Mouse (Mus musculus) lung, postnatal 0 days (tissue): ENCODE results near the gene Adh1. TPM values are rescaled to one million over a fixed set of nuclear protein-coding genes. Genes with fewer than 3 reads are reported as not detected.

Experiments used
- ATAC-seq: fragments of 200-750 bp; cut with Nextera tagmentation; 2 replicates; pipeline ENCODE4 v1.8.0; 2017; ENCODE audit warnings: moderate library complexity
- DNase-seq: peaks from one replicate; pipeline ENCODE4 v3.0.0-alpha.2; 2016; ENCODE audit warnings: low spot score
- H3K27ac ChIP-seq: fragments of 300-500 bp; sonication (generic); 2 replicates; pipeline ENCODE4 v1.5.1; 2014; ENCODE audit warnings: antibody characterized with exemption, mild to moderate bottlenecking, low read length, mixed read lengths
- H3K27me3 ChIP-seq: fragments of 300-500 bp; sonication (generic); replicated peaks from 2 replicates; pipeline ENCODE4 v1.6.1; 2014; ENCODE audit warnings: low read length, mixed read lengths; ENCODE audit not compliant: insufficient read depth
- H3K36me3 ChIP-seq: fragments of 300-500 bp; sonication (generic); 2 replicates; pipeline ENCODE4 v1.6.1; 2014; ENCODE audit warnings: low read length, mixed read lengths; ENCODE audit not compliant: insufficient read depth
- H3K4me1 ChIP-seq: fragments of 300-500 bp; sonication (generic); 2 replicates; pipeline ENCODE4 v1.6.1; 2014; ENCODE audit warnings: antibody characterized with exemption, low read depth, low read length, mixed read lengths; ENCODE audit not compliant: insufficient read depth
- H3K4me2 ChIP-seq: fragments of 300-500 bp; sonication (generic); replicated peaks from 2 replicates; pipeline ENCODE4 v1.6.1; 2014; ENCODE audit warnings: low read depth, mild to moderate bottlenecking, low read length, moderate library complexity, mixed read lengths
- H3K4me3 ChIP-seq: fragments of 300-500 bp; sonication (generic); 2 replicates; pipeline ENCODE4 v1.5.1; 2014; ENCODE audit warnings: low read depth, low read length
- H3K9ac ChIP-seq: fragments of 300-500 bp; sonication (generic); replicated peaks from 2 replicates; pipeline ENCODE4 v1.6.1; 2014; ENCODE audit warnings: low read depth, mild to moderate bottlenecking
- H3K9me3 ChIP-seq: fragments of 300-500 bp; sonication (generic); 2 replicates; pipeline ENCODE4 v1.6.1; 2016; ENCODE audit warnings: low read length, mixed read lengths
- CTCF ChIP-seq: IDR thresholded peaks from 2 replicates; pipeline ENCODE4 v1.5.1; 2016; ENCODE audit warnings: antibody characterized with exemption, mild to moderate bottlenecking
- EP300 ChIP-seq: IDR thresholded peaks from 2 replicates; pipeline ENCODE4 v1.6.1; 2016; ENCODE audit warnings: antibody characterized with exemption, mild to moderate bottlenecking, control low read depth
- WGBS: fragments of 180-500 bp; shearing (Covaris S2); extraction: QIAGEN DNeasy Blood & Tissue Kit; methylation state at CpG from one replicate; pipeline ENCODE4 v1.1.7; 2014; 5-methylcytosine and 5-hydroxymethylcytosine counted together
- polyA plus RNA-seq: library from polyadenylated mRNA; unstranded; fragments of >200 nt; fragmentation: Nextera tagmentation; extraction: Ambion mirVana; gene quantifications from 2 replicates; pipeline ENCODE4 v1.2.1, GENCODE M21; 2015

The Adh1 gene
- polyA plus RNA-seq, 1 experiment from 2014 or later = 801 TPM

DNA sequence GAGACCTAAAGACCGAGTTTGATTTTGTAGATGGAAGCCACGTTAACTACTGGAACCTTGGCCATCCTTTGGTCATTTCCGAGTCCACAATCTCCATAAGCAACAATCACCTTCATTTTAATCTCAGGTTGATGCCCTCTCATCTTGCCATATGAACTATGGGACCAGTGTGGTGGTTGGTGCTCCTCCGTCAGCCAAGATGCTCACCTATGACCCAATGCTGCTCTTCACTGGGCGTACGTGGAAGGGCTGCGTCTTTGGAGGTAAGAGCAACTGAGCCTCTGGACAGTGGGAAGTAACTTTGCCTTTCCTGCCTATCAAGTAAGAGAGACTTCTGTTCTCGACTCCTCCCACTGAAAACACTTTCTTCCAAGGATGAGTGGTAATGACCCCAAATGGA lies 33.0 kb upstream of the Adh1 start:
- no peak overlapping the region for H3K27ac ChIP-seq
- WGBS = 94% methylated on average over 8 of the region's 8 CpGs
- H3K27me3 ChIP-seq = no peaks in the 10 kb centered on the region
- no peak for DNase-seq
- H3K4me1 ChIP-seq = no peaks in the 10 kb centered on the region
- TF ChIP-seq EP300 (no peak), CTCF (no peak)
- no peak overlapping the region for H3K9ac ChIP-seq
- H3K36me3 ChIP-seq = no peaks in the 10 kb centered on the region
- no peak overlapping the region for H3K4me2 ChIP-seq
- no peak overlapping the region for H3K4me3 ChIP-seq
- H3K9me3 ChIP-seq = no peaks in the 10 kb centered on the region
- ATAC-seq = no peak

DNA sequence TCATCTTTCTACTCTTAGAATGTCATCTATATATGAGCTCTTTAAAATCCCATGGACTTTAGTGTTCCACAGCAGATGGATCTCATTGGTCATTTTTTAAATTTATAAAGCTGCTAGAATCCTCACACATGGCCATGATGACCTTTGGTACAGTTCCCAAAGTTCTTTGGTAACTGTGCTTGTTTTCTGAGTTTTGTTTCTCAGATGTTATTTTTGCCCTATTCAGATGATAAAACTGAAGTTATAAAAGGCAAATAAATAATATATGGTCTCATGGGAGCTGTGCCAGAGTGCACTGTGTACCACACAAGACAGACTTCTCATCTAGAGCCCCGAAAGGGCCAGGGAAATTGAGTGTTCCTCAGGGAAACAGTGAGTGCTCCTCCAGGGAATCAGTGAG lies 31.3 kb upstream of the Adh1 start:
- Histone ChIP-seq H3K4me2 (no peak overlapping the region), H3K4me1 (no peaks in the 10 kb centered on the region), H3K27me3 (no peaks in the 10 kb centered on the region), H3K9me3 (no peaks in the 10 kb centered on the region), H3K9ac (no peak overlapping the region), H3K27ac (no peak overlapping the region), H3K4me3 (no peak overlapping the region), H3K36me3 (no peaks in the 10 kb centered on the region)
- whole genome bisulfite sequencing = 76% methylated on average over 1 of the region's 1 CpGs
- TF ChIP-seq EP300 (no peak), CTCF (no peak)
- no peak for DNase-seq
- no peak for ATAC-seq

DNA sequence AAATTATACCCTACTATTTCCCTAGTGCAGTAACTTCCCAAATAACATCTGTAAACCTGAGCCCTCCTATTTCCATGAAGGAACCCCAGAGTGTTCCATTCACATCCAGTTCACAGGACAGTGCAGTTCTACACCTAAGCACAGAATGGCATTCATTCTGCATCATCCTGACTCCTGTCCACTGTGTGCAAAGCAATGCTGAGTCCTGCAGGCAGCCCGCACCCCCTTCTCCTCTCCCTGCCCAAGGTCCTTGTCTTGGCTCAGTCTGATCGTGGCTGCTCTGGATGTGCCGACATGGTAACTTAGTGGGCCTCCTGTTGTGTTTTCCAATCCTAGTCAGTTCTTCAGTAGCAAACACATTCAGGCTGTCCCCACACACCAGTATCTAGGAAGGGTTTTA lies 30.5 kb upstream of the Adh1 start:
- H3K9me3 ChIP-seq = no peaks in the 10 kb centered on the region
- no peak overlapping the region for H3K27ac ChIP-seq
- TF ChIP-seq CTCF = no peak
- no peaks in the 10 kb centered on the region for H3K27me3 ChIP-seq
- H3K36me3 ChIP-seq = no peaks in the 10 kb centered on the region
- no peaks in the 10 kb centered on the region for H3K4me1 ChIP-seq
- DNase-seq (no peak), ATAC-seq (no peak)
- WGBS = 83% methylated on average over 3 of the region's 3 CpGs
- no peak overlapping the region for H3K4me2 ChIP-seq
- H3K9ac ChIP-seq = no peak overlapping the region
- H3K4me3 ChIP-seq = no peak overlapping the region

DNA sequence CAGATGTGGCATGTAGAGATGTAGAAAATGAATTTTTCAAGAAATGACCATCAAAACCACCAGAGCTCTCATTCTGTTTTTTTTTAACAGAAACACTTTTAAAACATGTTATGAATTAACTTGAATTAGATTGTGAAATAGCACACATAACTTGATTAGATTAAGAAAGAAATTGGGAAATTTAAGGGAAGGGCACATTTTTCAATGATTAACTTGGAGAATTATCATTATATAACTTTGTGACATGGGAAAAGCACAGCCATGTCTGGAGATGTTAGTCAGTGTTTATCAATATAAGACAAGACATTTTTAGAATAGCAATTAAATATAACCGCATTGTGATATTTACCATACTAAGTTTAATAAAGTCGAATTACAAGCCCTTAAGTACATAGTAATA lies 29.3 kb upstream of the Adh1 start:
- Histone ChIP-seq H3K4me2 (no peak overlapping the region), H3K36me3 (no peaks in the 10 kb centered on the region), H3K9me3 (no peaks in the 10 kb centered on the region), H3K4me3 (no peak overlapping the region), H3K4me1 (no peaks in the 10 kb centered on the region), H3K27me3 (no peaks in the 10 kb centered on the region), H3K27ac (no peak overlapping the region), H3K9ac (no peak overlapping the region)
- 81% methylated on average over 2 of the region's 2 CpGs for WGBS
- TF ChIP-seq CTCF = no peak
- no peak for TF ChIP-seq EP300
- no peak for ATAC-seq
- no peak for DNase-seq

DNA sequence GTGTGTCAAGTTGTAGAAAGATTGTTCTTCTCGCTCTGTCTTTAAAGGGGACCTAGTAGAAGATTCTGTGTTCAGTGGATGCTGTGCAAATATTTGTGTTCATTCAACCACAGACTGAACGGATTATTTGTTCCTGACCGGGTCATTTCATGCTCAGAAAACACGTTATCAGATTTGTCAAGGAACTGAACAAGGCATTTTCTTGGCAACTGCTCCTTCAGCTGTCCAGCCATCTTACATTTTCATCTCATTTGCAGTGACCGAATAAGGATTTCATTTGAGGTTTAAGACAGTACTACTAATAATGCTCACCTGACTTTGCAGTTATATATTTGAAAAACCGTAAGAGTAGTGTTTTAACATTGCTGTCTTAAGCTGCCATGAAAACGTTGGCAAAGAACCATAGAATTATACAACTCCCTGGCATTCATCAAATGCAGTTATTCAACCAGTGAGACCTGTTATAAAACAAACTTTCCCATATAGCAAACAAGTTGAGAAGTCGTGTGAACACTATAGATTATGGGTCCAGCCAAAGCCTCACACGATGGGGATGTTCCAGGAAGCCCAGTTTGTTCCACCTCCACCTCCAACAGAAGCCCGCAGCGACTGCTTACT lies 24.1 kb upstream of the Adh1 start:
- no peak overlapping the region for H3K27ac ChIP-seq
- no peak for TF ChIP-seq CTCF
- no peak for TF ChIP-seq EP300
- ATAC-seq (no peak), DNase-seq (peak; percentile 24)
- no peaks in the 10 kb centered on the region for H3K9me3 ChIP-seq
- no peaks in the 10 kb centered on the region for H3K36me3 ChIP-seq
- no peak overlapping the region for H3K4me3 ChIP-seq
- no peaks in the 10 kb centered on the region for H3K27me3 ChIP-seq
- 31% methylated on average over 11 of the region's 11 CpGs for WGBS
- no peak overlapping the region for H3K9ac ChIP-seq
- no peak overlapping the region for H3K4me2 ChIP-seq
- no peaks in the 10 kb centered on the region for H3K4me1 ChIP-seq

DNA sequence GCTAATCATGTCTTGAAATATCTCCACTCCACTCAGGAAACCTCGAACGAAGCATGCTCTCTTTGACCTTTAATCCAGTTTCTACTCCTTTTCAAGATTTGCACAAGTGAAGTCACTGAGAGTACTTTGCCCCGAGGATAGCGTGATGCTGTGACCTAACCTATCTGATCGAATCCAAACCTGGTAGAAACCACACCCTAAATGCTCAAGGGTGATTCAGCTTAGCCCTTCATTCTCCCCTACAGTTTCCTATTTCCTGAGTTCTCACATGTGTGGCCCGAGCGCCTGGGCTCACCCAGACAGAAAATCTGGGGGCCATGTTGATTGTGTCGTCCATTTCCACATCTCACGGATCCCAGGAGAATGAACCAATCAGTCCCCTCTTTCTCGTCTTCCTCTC lies 22.7 kb upstream of the Adh1 start:
- ATAC-seq = no peak
- TF ChIP-seq CTCF = no peak
- TF ChIP-seq EP300 = no peak
- 83% methylated on average over 10 of the region's 10 CpGs for WGBS

DNA sequence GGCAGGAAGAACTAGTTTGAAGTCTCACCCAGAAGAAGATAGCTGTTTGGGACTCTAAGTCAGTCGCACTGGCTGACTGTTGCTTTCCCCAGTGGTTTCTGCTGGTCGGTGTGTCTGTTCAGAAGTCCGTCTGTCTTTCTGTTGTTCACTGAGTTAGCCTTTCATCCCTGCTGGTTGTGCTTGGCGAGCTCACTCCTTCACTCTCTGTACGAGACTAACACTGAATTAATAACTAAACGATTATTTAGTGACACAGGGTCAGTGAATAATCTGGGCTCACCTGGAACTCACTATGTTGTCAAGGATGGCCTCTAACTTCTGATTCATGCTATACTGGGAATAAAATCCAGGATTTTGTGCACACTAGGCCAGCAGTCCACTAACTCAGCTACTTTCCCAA lies 21.3 kb upstream of the Adh1 start:
- Histone ChIP-seq H3K27ac (no peak overlapping the region), H3K9me3 (no peaks in the 10 kb centered on the region), H3K27me3 (no peaks in the 10 kb centered on the region), H3K4me3 (no peak overlapping the region), H3K36me3 (no peaks in the 10 kb centered on the region), H3K4me1 (no peaks in the 10 kb centered on the region), H3K4me2 (no peak overlapping the region), H3K9ac (no peak overlapping the region)
- ATAC-seq (no peak), DNase-seq (no peak)
- TF ChIP-seq CTCF = no peak
- no peak for TF ChIP-seq EP300
- 91% methylated on average over 6 of the region's 6 CpGs for WGBS

More for the DNA sequence above, 22.7 kb upstream of the Adh1 start:
- no peaks in the 10 kb centered on the region for H3K4me1 ChIP-seq
- H3K9me3 ChIP-seq = no peaks in the 10 kb centered on the region
- H3K27ac ChIP-seq = no peak overlapping the region
- H3K27me3 ChIP-seq = no peaks in the 10 kb centered on the region
- no peak overlapping the region for H3K4me3 ChIP-seq
- no peak overlapping the region for H3K4me2 ChIP-seq
- H3K36me3 ChIP-seq = no peaks in the 10 kb centered on the region
- H3K9ac ChIP-seq = no peak overlapping the region
- DNase-seq = no peak
